Mouse (Mus musculus) limb, embryonic 11.5 days (tissue): ENCODE data around the gene Hspa1l. TPM values are rescaled to one million over a fixed set of nuclear protein-coding genes. Genes with fewer than 3 reads are reported as not detected.
"Not testable (repeated sequence)": the region's sequence is repeated elsewhere in the genome, so short reads cannot be mapped to it uniquely, and the experiment has no call there.

ENCODE experiments used
- ATAC-seq: fragments of 200-750 bp; cut with Nextera tagmentation; 2 replicates; pipeline ENCODE4 v1.8.0; 2017; ENCODE audit warnings: low read depth; ENCODE audit not compliant: insufficient number of reproducible peaks, low FRiP score, low TSS enrichment
- DNase-seq: peaks from one replicate; pipeline ENCODE4 v3.0.0-alpha.2; 2015; ENCODE audit warnings: low spot score
- H3K27ac ChIP-seq: fragments of 300-500 bp; sonication (generic); replicated peaks from 2 replicates; pipeline ENCODE4 v1.5.1; 2014; ENCODE audit warnings: low read depth, mild to moderate bottlenecking, low read length
- H3K27me3 ChIP-seq: fragments of 300-500 bp; sonication (generic); 2 replicates; pipeline ENCODE4 v1.6.1; 2014; ENCODE audit warnings: mild to moderate bottlenecking, low read length, mixed read lengths; ENCODE audit not compliant: control insufficient read depth, insufficient read depth
- H3K36me3 ChIP-seq: fragments of 300-500 bp; sonication (generic); 2 replicates; pipeline ENCODE4 v1.6.1; 2014; ENCODE audit warnings: mild to moderate bottlenecking, low read length, moderate library complexity, mixed read lengths; ENCODE audit not compliant: control insufficient read depth, insufficient read depth
- H3K4me1 ChIP-seq: fragments of 300-500 bp; sonication (generic); 2 replicates; pipeline ENCODE4 v1.6.1; 2014; ENCODE audit warnings: low read length, mixed read lengths; ENCODE audit not compliant: control insufficient read depth, insufficient read depth
- H3K4me2 ChIP-seq: fragments of 300-500 bp; sonication (generic); 2 replicates; pipeline ENCODE4 v1.6.1; 2014; ENCODE audit warnings: low read depth, mild to moderate bottlenecking, moderate library complexity; ENCODE audit not compliant: severe bottlenecking
- H3K4me3 ChIP-seq: fragments of 300-500 bp; sonication (generic); 2 replicates; pipeline ENCODE4 v1.5.1; 2014; ENCODE audit warnings: low read depth, low read length
- H3K9ac ChIP-seq: fragments of 300-500 bp; sonication (generic); 2 replicates; pipeline ENCODE4 v1.6.1; 2014; ENCODE audit warnings: mild to moderate bottlenecking, low read length
- H3K9me3 ChIP-seq: fragments of 300-500 bp; sonication (generic); 2 replicates; pipeline ENCODE4 v1.6.1; 2016; ENCODE audit warnings: low read length; ENCODE audit not compliant: control insufficient read depth
- WGBS: fragments of 180-500 bp; shearing (Covaris S2); extraction: QIAGEN DNeasy Blood & Tissue Kit; methylation state at CpG from one replicate; pipeline ENCODE4 v1.1.7; 2014; 5-methylcytosine and 5-hydroxymethylcytosine counted together
- polyA plus RNA-seq: library from polyadenylated mRNA; unstranded; fragments of >200 nt; fragmentation: Nextera tagmentation; extraction: Ambion mirVana; gene quantifications from 2 replicates; pipeline ENCODE4 v1.2.1, GENCODE M21; 2014

Hspa1l gene
- polyA plus RNA-seq, 1 experiment from 2014 or later, result 1.5 TPM

- not testable (repeated sequence) for H3K27me3 ChIP-seq, H3K4me2 ChIP-seq, H3K27ac ChIP-seq, H3K9me3 ChIP-seq, H3K4me1 ChIP-seq, ATAC-seq, H3K9ac ChIP-seq
- Histone ChIP-seq H3K36me3 (peaks cover 14% of the 10 kb centered on the region; the same call in 1 of the 2 replicates), H3K4me3 (peak overlapping the region; percentile 10; the same call in 1 of the 2 replicates)
- DNase-seq, result peak; percentile 28
- WGBS, result 65% methylated on average over 9 of the region's 9 CpGs
These were observed 23.6 kb upstream of the Hspa1l start for GRCm38 (mm10) chr17:34948721-34949552.

GRCm38 (mm10) chr17:34949553-34949969, 22.9 kb upstream of the Hspa1l start:
- no peaks in the 10 kb centered on the region for H3K4me1 ChIP-seq
- H3K27ac ChIP-seq, result no peak overlapping the region
- H3K36me3 ChIP-seq, result peaks cover 14% of the 10 kb centered on the region; the same call in 1 of the 2 replicates
- WGBS, result 32% methylated on average over 4 of the region's 4 CpGs
- H3K9ac ChIP-seq, result no peak overlapping the region
- H3K27me3 ChIP-seq, result no peaks in the 10 kb centered on the region
- peak overlapping the region; percentile 10; the same call in 1 of the 2 replicates for H3K4me2 ChIP-seq
- no peaks in the 10 kb centered on the region for H3K9me3 ChIP-seq
- H3K4me3 ChIP-seq, result 0 out of 2 replicates have a peak overlapping the region, but pooled peaks have one; percentile 88
- DNase-seq (peak; percentile 57), ATAC-seq (no peak)

- Histone ChIP-seq H3K36me3 (peaks cover 14% of the 10 kb centered on the region; the same call in 1 of the 2 replicates), H3K4me2 (peak overlapping the region; percentile 87), H3K9ac (peak overlapping the region; percentile 98), H3K27ac (peak overlapping the region; percentile 87), H3K9me3 (no peaks in the 10 kb centered on the region), H3K4me1 (no peaks in the 10 kb centered on the region), H3K4me3 (peak overlapping the region; percentile 88), H3K27me3 (no peaks in the 10 kb centered on the region; the same call in 1 of the 2 replicates)
- DNase-seq (peak; percentile 27), ATAC-seq (no peak)
- WGBS, result 19% methylated on average over 10 of the region's 10 CpGs
These were observed 21.7 kb upstream of the Hspa1l start for GRCm38 (mm10) chr17:34950514-34951455.

GRCm38 (mm10) chr17:34951636-34952377, 20.7 kb upstream of the Hspa1l start:
- ATAC-seq, result no peak; the same call in 1 of the 2 replicates
- no peak for DNase-seq
- peaks cover 3% of the 10 kb centered on the region; the same call in 1 of the 2 replicates for H3K27me3 ChIP-seq
- no peaks in the 10 kb centered on the region for H3K9me3 ChIP-seq
- H3K4me2 ChIP-seq, result peak overlapping the region; percentile 87
- 0% methylated on average over 29 of the region's 29 CpGs for WGBS
- H3K9ac ChIP-seq, result peak overlapping the region; percentile 98
- peak overlapping the region; percentile 87 for H3K27ac ChIP-seq
- peaks cover 14% of the 10 kb centered on the region; the same call in 1 of the 2 replicates for H3K36me3 ChIP-seq
- peak overlapping the region; percentile 88 for H3K4me3 ChIP-seq
- no peaks in the 10 kb centered on the region for H3K4me1 ChIP-seq

- Histone ChIP-seq H3K4me3 (peak overlapping the region; percentile 88), H3K9me3 (no peaks in the 10 kb centered on the region), H3K27ac (peak overlapping the region; percentile 87), H3K27me3 (peaks cover 5% of the 10 kb centered on the region; the same call in 1 of the 2 replicates), H3K4me1 (no peaks in the 10 kb centered on the region), H3K4me2 (peak overlapping the region; percentile 87), H3K36me3 (peaks cover 14% of the 10 kb centered on the region; the same call in 1 of the 2 replicates), H3K9ac (peak overlapping the region; percentile 98)
- peak; percentile 80 for ATAC-seq
- under 1% methylated on average over 23 of the region's 23 CpGs for WGBS
- DNase-seq, result peak; percentile 92
These were observed 20.0 kb upstream of the Hspa1l start for GRCm38 (mm10) chr17:34952378-34953040.

GRCm38 (mm10) chr17:34953258-34953657, 19.2 kb upstream of the Hspa1l start:
- H3K4me1 ChIP-seq, result no peaks in the 10 kb centered on the region
- H3K27me3 ChIP-seq, result peaks cover 5% of the 10 kb centered on the region; the same call in 1 of the 2 replicates
- peaks cover 14% of the 10 kb centered on the region; the same call in 1 of the 2 replicates for H3K36me3 ChIP-seq
- no peaks in the 10 kb centered on the region for H3K9me3 ChIP-seq
- DNase-seq, result no peak
- no peak for ATAC-seq
- WGBS, result 91% methylated on average over 3 of the region's 3 CpGs
- no peak overlapping the region for H3K9ac ChIP-seq
- H3K4me3 ChIP-seq, result peak overlapping the region; percentile 88; the same call in 1 of the 2 replicates
- no peak overlapping the region for H3K27ac ChIP-seq
- H3K4me2 ChIP-seq, result no peak overlapping the region

GRCm38 (mm10) chr17:34953904-34954303, 18.6 kb upstream of the Hspa1l start:
- peaks cover 5% of the 10 kb centered on the region; the same call in 1 of the 2 replicates for H3K27me3 ChIP-seq
- no peaks in the 10 kb centered on the region for H3K9me3 ChIP-seq
- ATAC-seq (no peak), DNase-seq (no peak)
- H3K9ac ChIP-seq, result no peak overlapping the region
- H3K4me3 ChIP-seq, result no peak overlapping the region
- H3K36me3 ChIP-seq, result peaks cover 14% of the 10 kb centered on the region; the same call in 1 of the 2 replicates
- H3K27ac ChIP-seq, result no peak overlapping the region
- no peak overlapping the region for H3K4me2 ChIP-seq
- WGBS, result 93% methylated on average over 4 of the region's 4 CpGs
- no peaks in the 10 kb centered on the region for H3K4me1 ChIP-seq
